Mouse (Mus musculus) forebrain, embryonic 12.5 days (tissue): ENCODE measurements around the gene Cat. TPM values are rescaled to one million over a fixed set of nuclear protein-coding genes. Genes with fewer than 3 reads are reported as not detected.
A peak's percentile ranks its signal among the peaks of the same experiment; 100 is the strongest.

Experiments
- ATAC-seq: fragments of 200-750 bp; cut with Nextera tagmentation; 2 replicates; pipeline ENCODE4 v1.8.0; 2017; ENCODE audit warnings: moderate TSS enrichment; ENCODE audit not compliant: low FRiP score
- H3K27ac ChIP-seq: fragments of 300-500 bp; sonication (generic); 2 replicates; pipeline ENCODE4 v1.5.1; 2016; ENCODE audit warnings: mild to moderate bottlenecking
- H3K27me3 ChIP-seq: fragments of 300-500 bp; sonication (generic); 2 replicates; pipeline ENCODE4 v1.6.1; 2016; ENCODE audit warnings: mild to moderate bottlenecking
- H3K36me3 ChIP-seq: fragments of 300-500 bp; sonication (generic); replicated peaks from 2 replicates; pipeline ENCODE4 v1.6.1; 2016; ENCODE audit warnings: mild to moderate bottlenecking
- H3K4me1 ChIP-seq: fragments of 300-500 bp; sonication (generic); 2 replicates; pipeline ENCODE4 v1.6.1; 2016
- H3K4me2 ChIP-seq: fragments of 300-500 bp; sonication (generic); 2 replicates; pipeline ENCODE4 v1.6.1; 2016; ENCODE audit warnings: mild to moderate bottlenecking, moderate library complexity
- H3K4me3 ChIP-seq: fragments of 300-500 bp; sonication (generic); replicated peaks from 2 replicates; pipeline ENCODE4 v1.5.1; 2016; ENCODE audit warnings: mild to moderate bottlenecking
- H3K9ac ChIP-seq: fragments of 300-500 bp; sonication (generic); 2 replicates; pipeline ENCODE4 v1.6.1; 2016; ENCODE audit warnings: mild to moderate bottlenecking
- H3K9me3 ChIP-seq: fragments of 300-500 bp; sonication (generic); 2 replicates; pipeline ENCODE4 v1.6.1; 2016
- WGBS: fragments of 180-500 bp; shearing (Covaris S2); methylation state at CpG from one replicate; pipeline ENCODE4 v1.1.7; 2016; 5-methylcytosine and 5-hydroxymethylcytosine counted together
- polyA plus RNA-seq: library from polyadenylated mRNA; unstranded; fragments of >200 nt; fragmentation: Nextera tagmentation; extraction: Ambion mirVana; gene quantifications from 2 replicates; pipeline ENCODE4 v1.2.1, GENCODE M21; 2016

Gene Cat
- polyA plus RNA-seq = 93.8 and 103 TPM in 2 replicates

- Histone ChIP-seq H3K4me3 (peak within 1 kb of the TSS; percentile 59), H3K9ac (peak within 1 kb of the TSS; percentile 70), H3K9me3 (no peaks in the 10 kb centered on the region), H3K27me3 (no peaks in the 10 kb centered on the region), H3K4me2 (peak within 1 kb of the TSS; percentile 65), H3K36me3 (no peaks in the 10 kb centered on the region), H3K4me1 (peaks cover 27% of the 10 kb centered on the region), H3K27ac (peak within 1 kb of the TSS; percentile 92)
- peak; percentile 100 for ATAC-seq
- WGBS = 1% methylated on average over 41 of the region's 41 CpGs
Measured at GRCm38 (mm10) chr2:103484617-103485401, at the start of gene Cat. Gene Cat, minus strand, starts transcription at chr2:103485160.

GRCm38 (mm10) chr2:103525596-103525995, 40.6 kb upstream of the Cat start:
- Histone ChIP-seq H3K9ac (no peak overlapping the region), H3K4me1 (no peaks in the 10 kb centered on the region), H3K4me2 (no peak overlapping the region), H3K4me3 (no peak overlapping the region), H3K36me3 (no peaks in the 10 kb centered on the region), H3K27ac (no peak overlapping the region), H3K27me3 (no peaks in the 10 kb centered on the region), H3K9me3 (no peaks in the 10 kb centered on the region)
- 87% methylated on average over 1 of the region's 1 CpGs for WGBS
- ATAC-seq = no peak

GRCm38 (mm10) chr2:103516472-103516871, 31.5 kb upstream of the Cat start:
- no peak for ATAC-seq
- Histone ChIP-seq H3K27me3 (no peaks in the 10 kb centered on the region), H3K4me1 (no peaks in the 10 kb centered on the region), H3K9ac (no peak overlapping the region), H3K4me3 (no peak overlapping the region), H3K36me3 (no peaks in the 10 kb centered on the region), H3K27ac (no peak overlapping the region), H3K9me3 (no peaks in the 10 kb centered on the region), H3K4me2 (no peak overlapping the region)
- WGBS = 79% methylated on average over 1 of the region's 1 CpGs

GRCm38 (mm10) chr2:103515513-103516180, 30.7 kb upstream of the Cat start:
- WGBS = 85% methylated on average over 6 of the region's 6 CpGs
- Histone ChIP-seq H3K9me3 (no peaks in the 10 kb centered on the region), H3K4me3 (no peak overlapping the region), H3K4me1 (no peaks in the 10 kb centered on the region), H3K27ac (no peak overlapping the region), H3K27me3 (no peaks in the 10 kb centered on the region), H3K9ac (no peak overlapping the region), H3K4me2 (no peak overlapping the region), H3K36me3 (no peaks in the 10 kb centered on the region)
- ATAC-seq = no peak

GRCm38 (mm10) chr2:103512066-103512795, 27.3 kb upstream of the Cat start:
- Histone ChIP-seq H3K4me1 (no peaks in the 10 kb centered on the region), H3K27me3 (no peaks in the 10 kb centered on the region), H3K9me3 (no peaks in the 10 kb centered on the region), H3K4me2 (no peak overlapping the region), H3K9ac (no peak overlapping the region), H3K4me3 (no peak overlapping the region), H3K36me3 (no peaks in the 10 kb centered on the region), H3K27ac (no peak overlapping the region)
- 92% methylated on average over 5 of the region's 5 CpGs for whole genome bisulfite sequencing
- ATAC-seq = no peak

GRCm38 (mm10) chr2:103511631-103512030, 26.7 kb upstream of the Cat start:
- no peaks in the 10 kb centered on the region for H3K36me3 ChIP-seq
- no peak overlapping the region for H3K4me2 ChIP-seq
- WGBS = 86% methylated on average over 1 of the region's 1 CpGs
- H3K9ac ChIP-seq = no peak overlapping the region
- no peaks in the 10 kb centered on the region for H3K4me1 ChIP-seq
- no peak for ATAC-seq
- no peak overlapping the region for H3K27ac ChIP-seq
- no peaks in the 10 kb centered on the region for H3K27me3 ChIP-seq
- no peak overlapping the region for H3K4me3 ChIP-seq
- H3K9me3 ChIP-seq = no peaks in the 10 kb centered on the region

- 100% methylated on average over 1 of the region's 1 CpGs for WGBS
- Histone ChIP-seq H3K9ac (no peak overlapping the region), H3K36me3 (no peaks in the 10 kb centered on the region), H3K4me1 (no peaks in the 10 kb centered on the region), H3K27me3 (no peaks in the 10 kb centered on the region), H3K9me3 (no peaks in the 10 kb centered on the region), H3K4me2 (no peak overlapping the region), H3K27ac (no peak overlapping the region), H3K4me3 (no peak overlapping the region)
- no peak for ATAC-seq
Measured at GRCm38 (mm10) chr2:103511042-103511441, 26.1 kb upstream of the Cat start.

- H3K4me1 ChIP-seq = no peaks in the 10 kb centered on the region
- no peak overlapping the region for H3K27ac ChIP-seq
- H3K4me3 ChIP-seq = no peak overlapping the region
- no peaks in the 10 kb centered on the region for H3K27me3 ChIP-seq
- no peak overlapping the region for H3K9ac ChIP-seq
- no peaks in the 10 kb centered on the region for H3K36me3 ChIP-seq
- no peak overlapping the region for H3K4me2 ChIP-seq
- no peak for ATAC-seq
- H3K9me3 ChIP-seq = no peaks in the 10 kb centered on the region
- 96% methylated on average over 1 of the region's 1 CpGs for WGBS
Measured at GRCm38 (mm10) chr2:103507651-103508050, 22.7 kb upstream of the Cat start.

- WGBS = 96% methylated on average over 2 of the region's 2 CpGs
- H3K4me3 ChIP-seq = no peak overlapping the region
- no peaks in the 10 kb centered on the region for H3K36me3 ChIP-seq
- no peaks in the 10 kb centered on the region for H3K9me3 ChIP-seq
- no peak overlapping the region for H3K4me2 ChIP-seq
- ATAC-seq = no peak
- H3K27me3 ChIP-seq = no peaks in the 10 kb centered on the region
- no peaks in the 10 kb centered on the region for H3K4me1 ChIP-seq
- H3K9ac ChIP-seq = no peak overlapping the region
- H3K27ac ChIP-seq = no peak overlapping the region
Measured at GRCm38 (mm10) chr2:103505956-103506355, 21.0 kb upstream of the Cat start.

- ATAC-seq = no peak
- Histone ChIP-seq H3K4me3 (no peak overlapping the region), H3K27me3 (no peaks in the 10 kb centered on the region), H3K4me2 (no peak overlapping the region), H3K9me3 (no peaks in the 10 kb centered on the region), H3K9ac (no peak overlapping the region), H3K4me1 (no peaks in the 10 kb centered on the region), H3K36me3 (no peaks in the 10 kb centered on the region), H3K27ac (no peak overlapping the region)
- WGBS = 89% methylated on average over 1 of the region's 1 CpGs
Measured at GRCm38 (mm10) chr2:103504463-103504862, 19.5 kb upstream of the Cat start.

GRCm38 (mm10) chr2:103500769-103501168, 15.8 kb upstream of the Cat start:
- Histone ChIP-seq H3K4me3 (no peak overlapping the region), H3K4me1 (no peaks in the 10 kb centered on the region), H3K27me3 (no peaks in the 10 kb centered on the region), H3K9ac (no peak overlapping the region), H3K27ac (no peak overlapping the region), H3K9me3 (no peaks in the 10 kb centered on the region), H3K36me3 (no peaks in the 10 kb centered on the region), H3K4me2 (no peak overlapping the region)
- WGBS = 75% methylated on average over 2 of the region's 2 CpGs
- no peak for ATAC-seq

GRCm38 (mm10) chr2:103495633-103496418, 10.9 kb upstream of the Cat start:
- no peak overlapping the region for H3K4me2 ChIP-seq
- H3K9me3 ChIP-seq = no peaks in the 10 kb centered on the region
- H3K4me1 ChIP-seq = no peaks in the 10 kb centered on the region
- no peak overlapping the region for H3K4me3 ChIP-seq
- WGBS = 92% methylated on average over 6 of the region's 6 CpGs
- no peaks in the 10 kb centered on the region for H3K36me3 ChIP-seq
- H3K27me3 ChIP-seq = no peaks in the 10 kb centered on the region
- no peak overlapping the region for H3K27ac ChIP-seq
- ATAC-seq = no peak
- H3K9ac ChIP-seq = no peak overlapping the region
